Comparison of ENCODE assay signal across 28 mouse cellular contexts in the genomic region with DNA sequence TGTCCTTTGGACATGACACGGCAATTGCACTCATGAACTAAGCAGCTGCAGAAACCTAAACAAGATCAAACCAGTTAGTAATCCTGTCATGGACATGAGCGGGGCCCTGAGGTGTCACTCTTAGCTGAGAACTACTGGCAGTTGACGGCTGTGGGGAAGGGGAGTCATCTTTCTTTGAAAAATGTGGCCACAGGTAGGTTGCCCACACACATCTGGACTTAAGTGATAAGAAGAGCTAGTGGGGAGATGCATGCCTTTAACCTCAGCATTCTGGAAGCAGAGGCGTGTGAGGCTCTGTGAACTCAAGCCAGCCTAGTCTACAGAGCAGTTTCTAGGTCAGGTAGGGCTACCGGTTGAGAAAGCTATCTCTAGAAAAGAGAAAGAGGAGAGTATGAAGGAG. TPM values are rescaled to one million over a fixed set of nuclear protein-coding genes. Genes with fewer than 3 reads are reported as not detected.
DNase-seq lines count a peak whose midpoint lies in the region; ATAC-seq and TF ChIP-seq lines count a peak whose summit lies in the region.
"Had no signal": no experiment of that assay in that cellular context is flagged by ENCODE, and none has a peak within 500 bp of the region (broad histone marks: within the 10 kb centered on the region; RNA-seq: fewer than 3 reads in every experiment).

No protein-coding gene starts in this region.

- no peaks in the 10 kb centered on the region for H3K27me3 ChIP-seq in MEL (ENCODE audit: control insufficient read depth in 1 of 2, insufficient read depth in 2 of 2, low read length in 2 of 2)
- H3K27me3 ChIP-seq in liver, embryonic 12.5 days (replicated peaks) = no peaks in the 10 kb centered on the region
- no peaks in the 10 kb centered on the region for H3K27me3 ChIP-seq in liver, postnatal 0 days (ENCODE audit: insufficient read depth, low read length)
- peaks cover 3% of the 10 kb centered on the region; the same call in 1 of the 2 replicates for H3K27me3 ChIP-seq in hindbrain, embryonic 16.5 days (replicated peaks; ENCODE audit: control insufficient read depth, insufficient read depth, low read length)
- H3K27me3 ChIP-seq: CH12.LX; embryonic facial prominence, embryonic 15.5 days; limb, embryonic 15.5 days had no signal

- H3K79me2 ChIP-seq in MEL (ENCODE audit: control insufficient read depth, insufficient read depth, low read length, poor library complexity) = no peaks in the 10 kb centered on the region

- TF ChIP-seq CTCF in MEL (IDR thresholded peaks at IDR 0.05 in 2 of 3, conservative IDR thresholded peaks at IDR 0.05 in 1 of 3; ENCODE audit: control insufficient read depth in 1 of 3, insufficient read depth in 1 of 3, low read depth in 2 of 3, low read length in 3 of 3, poor library complexity in 1 of 3, severe bottlenecking in 1 of 3) = no peak
- TF ChIP-seq CTCF in liver, postnatal 0 days (IDR thresholded peaks at IDR 0.05; ENCODE audit: low read depth) = no peak

- peak overlapping the region; percentile 25 for H3K4me2 ChIP-seq in liver, embryonic 12.5 days
- no peak overlapping the region for H3K4me2 ChIP-seq in liver, postnatal 0 days (ENCODE audit: low read depth, low read length)
- H3K4me2 ChIP-seq in hindbrain, embryonic 16.5 days (ENCODE audit: low read length) = no peak overlapping the region
- H3K4me2 ChIP-seq: embryonic facial prominence, embryonic 15.5 days; forebrain, embryonic 12.5 days; hindbrain, embryonic 15.5 days; limb, embryonic 15.5 days had no signal

- H3K27ac ChIP-seq in MEL (ENCODE audit: control insufficient read depth, low read depth, low read length) = peak overlapping the region; percentile 90
- peak overlapping the region; percentile 82 for H3K27ac ChIP-seq in liver, embryonic 12.5 days
- no peak overlapping the region for H3K27ac ChIP-seq in liver, postnatal 0 days (ENCODE audit: low read depth)
- no peak overlapping the region for H3K27ac ChIP-seq in hindbrain, embryonic 16.5 days (ENCODE audit: low read depth, low read length)
- H3K27ac ChIP-seq: embryonic facial prominence, embryonic 10.5 days; embryonic facial prominence, embryonic 15.5 days; forebrain, embryonic 12.5 days; heart, adult 2 months; hindbrain, embryonic 10.5 days; hindbrain, embryonic 15.5 days; kidney, postnatal 0 days; limb, embryonic 10.5 days; limb, embryonic 15.5 days had no signal

- no peak for TF ChIP-seq POLR2A in MEL (IDR thresholded peaks at IDR 0.05; ENCODE audit: control insufficient read depth in 1 of 2, insufficient read depth in 1 of 2, low read depth in 1 of 2, low read length in 2 of 2, poor library complexity in 1 of 2)

- H3K4me1 ChIP-seq in MEL (ENCODE audit: control insufficient read depth in 1 of 2, insufficient read depth in 2 of 2, low read length in 2 of 2) = peaks cover 19 to 28% of the 10 kb centered on the region in 2 experiments
- peaks cover 54% of the 10 kb centered on the region for H3K4me1 ChIP-seq in liver, embryonic 12.5 days
- H3K4me1 ChIP-seq in liver, postnatal 0 days (ENCODE audit: insufficient read depth) = no peaks in the 10 kb centered on the region
- H3K4me1 ChIP-seq in hindbrain, embryonic 16.5 days (ENCODE audit: control insufficient read depth, insufficient read depth, low read depth, low read length) = no peaks in the 10 kb centered on the region
- H3K4me1 ChIP-seq: embryonic facial prominence, embryonic 15.5 days had no signal

- H3K9ac ChIP-seq in MEL (ENCODE audit: control insufficient read depth, low read depth, low read length, poor library complexity, severe bottlenecking) = peak overlapping the region; percentile 26
- peak overlapping the region; percentile 49 for H3K9ac ChIP-seq in liver, embryonic 12.5 days
- no peak overlapping the region for H3K9ac ChIP-seq in liver, postnatal 0 days (replicated peaks)
- H3K9ac ChIP-seq in hindbrain, embryonic 16.5 days (ENCODE audit: low read depth, low read length) = no peak overlapping the region
- H3K9ac ChIP-seq: embryonic facial prominence, embryonic 15.5 days; forebrain, embryonic 12.5 days; forebrain, postnatal 0 days; hindbrain, embryonic 15.5 days; limb, embryonic 15.5 days had no signal

- H3K9me3 ChIP-seq in MEL (replicated peaks; ENCODE audit: insufficient read depth, low read length) = no peaks in the 10 kb centered on the region
- no peaks in the 10 kb centered on the region for H3K9me3 ChIP-seq in liver, embryonic 12.5 days (replicated peaks)
- H3K9me3 ChIP-seq in liver, postnatal 0 days (ENCODE audit: low read length) = no peaks in the 10 kb centered on the region
- no peaks in the 10 kb centered on the region for H3K9me3 ChIP-seq in hindbrain, embryonic 16.5 days (ENCODE audit: control insufficient read depth, low read length)
- H3K9me3 ChIP-seq: embryonic facial prominence, embryonic 10.5 days; embryonic facial prominence, embryonic 15.5 days; forebrain, embryonic 12.5 days; hindbrain, embryonic 10.5 days; hindbrain, embryonic 15.5 days; limb, embryonic 10.5 days; limb, embryonic 15.5 days had no signal

- no peak for TF ChIP-seq RAD21 in MEL (IDR thresholded peaks at IDR 0.05; ENCODE audit: low read depth, low read length)

- TF ChIP-seq EP300 in MEL (IDR thresholded peaks at IDR 0.05; ENCODE audit: low read depth in 1 of 2, low read length in 2 of 2) = peak; percentile 95 to 96
- peak; percentile 75; the same call in 1 of the 2 replicates for TF ChIP-seq EP300 in liver, postnatal 0 days (IDR thresholded peaks at IDR 0.05; ENCODE audit: low read depth)

- peak; percentile 91 for ATAC-seq in liver, embryonic 12.5 days
- peak; percentile 82 for ATAC-seq in liver, postnatal 0 days
- no peak for ATAC-seq in hindbrain, embryonic 16.5 days
- ATAC-seq: forebrain, postnatal 0 days had no signal

- peaks cover 0 to 23% of the 10 kb centered on the region in 2 experiments; a peak in 2 of 4 replicates for H3K36me3 ChIP-seq in MEL (ENCODE audit: control insufficient read depth in 1 of 2, insufficient read depth in 2 of 2, low read length in 2 of 2)
- H3K36me3 ChIP-seq in liver, embryonic 12.5 days = peaks cover 10% of the 10 kb centered on the region; the same call in 1 of the 2 replicates
- H3K36me3 ChIP-seq in liver, postnatal 0 days (replicated peaks; ENCODE audit: insufficient read depth, low read length) = no peaks in the 10 kb centered on the region
- H3K36me3 ChIP-seq in hindbrain, embryonic 16.5 days (ENCODE audit: control insufficient read depth, insufficient read depth, low read length) = 0 out of 2 replicates have a peak, but pooled peaks cover 2% of the 10 kb centered on the region
- H3K36me3 ChIP-seq: embryonic facial prominence, embryonic 15.5 days; hindbrain, embryonic 15.5 days had no signal

- H3K4me3 ChIP-seq in MEL (ENCODE audit: control insufficient read depth in 1 of 2, insufficient read depth in 1 of 2, low read depth in 2 of 2, low read length in 2 of 2) = no peak overlapping the region
- H3K4me3 ChIP-seq in liver, embryonic 12.5 days = no peak overlapping the region
- no peak overlapping the region for H3K4me3 ChIP-seq in liver, postnatal 0 days (ENCODE audit: low read depth, low read length)
- no peak overlapping the region for H3K4me3 ChIP-seq in hindbrain, embryonic 16.5 days (ENCODE audit: low read length)
- H3K4me3 ChIP-seq: embryonic facial prominence, embryonic 10.5 days; embryonic facial prominence, embryonic 15.5 days; forebrain, embryonic 12.5 days; heart, adult 2 months; hindbrain, embryonic 10.5 days; hindbrain, embryonic 15.5 days; limb, embryonic 10.5 days; limb, embryonic 15.5 days had no signal

- 18% methylated on average over 5 of the region's 5 CpGs for WGBS in liver, embryonic 12.5 days (ENCODE audit: insufficient replicate concordance)
- WGBS in liver, postnatal 0 days (ENCODE audit: insufficient replicate concordance) = 44% methylated on average over 5 of the region's 5 CpGs
- WGBS in hindbrain, embryonic 16.5 days = 93% methylated on average over 5 of the region's 5 CpGs

- DNase-seq in MEL (ENCODE audit: low read depth, low spot score) (peak; percentile 96), MN1 (ENCODE audit: low spot score) (no peak)
- DNase-seq in c-Kit-positive CD71-positive TER-119-negative erythroid progenitor cells, embryonic 14.5 days (ENCODE audit: low read depth) = peak; percentile 80
- DNase-seq in liver, postnatal 0 days = no peak
- DNase-seq in embryo, embryonic 10.5 days (ENCODE audit: low spot score) = no peak
- DNase-seq in adrenal gland, adult (ENCODE audit: inconsistent age in 2 of 2, low spot score in 1 of 2) = no peak
- DNase-seq: adrenal gland, adult 8-10 months; cerebellum, adult 11-12 months; cerebellum, adult 9-11 months; forebrain, postnatal 0 days; gastrocnemius, postnatal 36 days; heart, adult 2 months; heart, postnatal 14 days; kidney, adult 2 months; kidney, postnatal 4 days; lung, postnatal 4 days; midbrain, embryonic 14.5 days had no signal

TF ChIP-seq in MEL, 35 proteins besides CTCF, POLR2A, EP300 and RAD21 (continues in another document):
- TF ChIP-seq JUND (IDR thresholded peaks at IDR 0.05; ENCODE audit: low read depth, low read length) (no peak), ELF1 (IDR thresholded peaks at IDR 0.05; ENCODE audit: low read depth, low read length) (no peak), MAFK (IDR thresholded peaks at IDR 0.05; ENCODE audit: borderline replicate concordance, low read depth, low read length) (no peak; the same call in 1 of the 2 replicates)

RNA-seq across cellular contexts. Expression of a gene that starts 42.2 kb away (rescaled TPM):
- total RNA-seq in MEL (2012; rRNA removed) = 31.7 and 34.9 TPM in 2 replicates
- 10 to 100 TPM in 1 of 2 experiments, not detected in 1; 62.6 TPM for polyA plus RNA-seq in MEL (2012; ENCODE audit: insufficient read depth in 1 of 2, insufficient read length in 2 of 2, low read depth in 1 of 2, low replicate concordance in 2 of 2, missing spikeins in 1 of 2)
- polyA plus RNA-seq in liver, embryonic 12.5 days (2016; fragmentation: Nextera tagmentation; extraction: Ambion mirVana) = 21.4 and 25.5 TPM in 2 replicates
- polyA plus RNA-seq in liver, postnatal 0 days (2015; fragmentation: Nextera tagmentation; extraction: Ambion mirVana) = 12.8 and 13.1 TPM in 2 replicates
- polyA plus RNA-seq in hindbrain, embryonic 16.5 days (2015; fragmentation: Nextera tagmentation; extraction: Ambion mirVana) = 77.0 and 85.7 TPM in 2 replicates

RNA-seq across cellular contexts. Expression of a gene that starts 42.3 kb away (rescaled TPM):
- 14.9 and 16.4 TPM in 2 replicates for total RNA-seq in MEL (2012; rRNA removed)
- 10 to 100 TPM in 1 of 2 experiments, not detected in 1; 19.0 TPM for polyA plus RNA-seq in MEL (2012; ENCODE audit: insufficient read depth in 1 of 2, insufficient read length in 2 of 2, low read depth in 1 of 2, low replicate concordance in 2 of 2, missing spikeins in 1 of 2)
- 9.2 and 9.9 TPM in 2 replicates for polyA plus RNA-seq in liver, embryonic 12.5 days (2016; fragmentation: Nextera tagmentation; extraction: Ambion mirVana)
- 3.1 and 3.4 TPM in 2 replicates for polyA plus RNA-seq in liver, postnatal 0 days (2015; fragmentation: Nextera tagmentation; extraction: Ambion mirVana)
- 11.1 and 14.6 TPM in 2 replicates for polyA plus RNA-seq in hindbrain, embryonic 16.5 days (2015; fragmentation: Nextera tagmentation; extraction: Ambion mirVana)

RNA-seq across cellular contexts. Expression of a gene that starts 57.5 kb away (rescaled TPM):
- 9.4 and 12.4 TPM in 2 replicates for total RNA-seq in MEL (2012; rRNA removed)
- 10 to 100 TPM in 1 of 2 experiments, not detected in 1; 45.3 TPM for polyA plus RNA-seq in MEL (2012; ENCODE audit: insufficient read depth in 1 of 2, insufficient read length in 2 of 2, low read depth in 1 of 2, low replicate concordance in 2 of 2, missing spikeins in 1 of 2)
- polyA plus RNA-seq in liver, embryonic 12.5 days (2016; fragmentation: Nextera tagmentation; extraction: Ambion mirVana) = 4.3 and 4.6 TPM in 2 replicates
- polyA plus RNA-seq in liver, postnatal 0 days (2015; fragmentation: Nextera tagmentation; extraction: Ambion mirVana) = 2.2 and 3.0 TPM in 2 replicates
- 5.3 and 6.7 TPM in 2 replicates for polyA plus RNA-seq in hindbrain, embryonic 16.5 days (2015; fragmentation: Nextera tagmentation; extraction: Ambion mirVana)

Comparison
In these comparisons a context has a peak if more than half of its experiments do, and no peak if none do; other contexts are left out.
1. H3K27ac ChIP-seq: peak in MEL (single experiment) and liver, embryonic 12.5 days (single experiment); none in liver, postnatal 0 days (single experiment) and hindbrain, embryonic 16.5 days (single experiment).
2. H3K9ac ChIP-seq: peak in MEL (single experiment) and liver, embryonic 12.5 days (single experiment); none in liver, postnatal 0 days (single experiment) and hindbrain, embryonic 16.5 days (single experiment).
3. DNase-seq: peak in MEL (single experiment) and c-Kit-positive CD71-positive TER-119-negative erythroid progenitor cells, embryonic 14.5 days (single experiment); none in liver, postnatal 0 days (single experiment), embryo, embryonic 10.5 days (single experiment), adrenal gland, adult (0 of 2) and MN1 (single experiment).